Mouse (Mus musculus) heart, postnatal 10 days (tissue): ENCODE measurements at regions not wholly inside any gene's neighbourhood (a gene's known extent, or its start where the extent isn't known, plus 50 kb on each side); places are given as distances from the start of the nearest gene placed in this dataset.

Source experiments
- DNase-seq, 2 experiments: peaks; one replicate each; pipeline ENCODE4 v3.0.0; 2021
- intact Hi-C: fragments of 180-260 bp; cut with DNase I; formaldehyde crosslinking; loops from one replicate; pipeline ENCODE4 v1.15.1; 2025

DNA sequence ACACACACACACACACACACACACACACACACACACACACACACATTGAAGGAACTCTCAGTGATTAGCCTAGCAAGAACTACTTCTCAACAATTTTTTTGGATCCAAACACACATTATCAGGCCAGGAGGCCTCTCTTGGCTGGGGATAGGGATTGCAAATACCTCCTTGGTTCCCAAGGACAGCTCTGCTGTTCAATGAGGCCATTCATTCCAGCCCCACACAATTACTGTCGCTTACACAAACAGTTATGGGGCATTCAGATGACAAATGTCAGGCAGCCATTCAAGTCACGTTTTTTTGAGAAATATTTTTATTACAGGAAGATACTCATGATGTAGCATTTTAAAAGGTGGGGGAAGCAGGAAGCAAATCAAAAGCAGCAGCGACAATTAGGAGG, 540.1 kb downstream of the Dhx35 start:
- intact Hi-C loops = no loop called here
- peak; percentile 18 to 31 for DNase-seq

DNA sequence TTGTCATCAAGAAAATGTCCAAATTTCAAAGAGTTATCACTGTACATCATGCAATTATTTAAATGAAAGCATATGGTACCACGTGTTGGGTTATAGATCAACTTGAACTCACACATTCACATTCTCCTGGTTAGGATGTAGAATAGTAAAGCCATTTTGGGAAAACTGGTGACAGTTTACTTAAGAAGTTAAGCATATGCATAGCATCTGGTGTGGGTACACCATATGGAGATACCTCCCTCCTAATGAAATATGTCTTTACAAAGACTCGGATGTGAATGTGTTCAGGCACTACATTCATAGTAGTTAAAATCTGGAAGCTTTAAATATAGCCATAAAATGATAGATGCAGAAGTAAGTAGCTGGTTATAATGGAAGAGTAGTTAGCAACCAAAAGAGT, 542.0 kb downstream of the Dhx35 start:
- intact Hi-C loops = no loop called here
- DNase-seq = no peak

DNA sequence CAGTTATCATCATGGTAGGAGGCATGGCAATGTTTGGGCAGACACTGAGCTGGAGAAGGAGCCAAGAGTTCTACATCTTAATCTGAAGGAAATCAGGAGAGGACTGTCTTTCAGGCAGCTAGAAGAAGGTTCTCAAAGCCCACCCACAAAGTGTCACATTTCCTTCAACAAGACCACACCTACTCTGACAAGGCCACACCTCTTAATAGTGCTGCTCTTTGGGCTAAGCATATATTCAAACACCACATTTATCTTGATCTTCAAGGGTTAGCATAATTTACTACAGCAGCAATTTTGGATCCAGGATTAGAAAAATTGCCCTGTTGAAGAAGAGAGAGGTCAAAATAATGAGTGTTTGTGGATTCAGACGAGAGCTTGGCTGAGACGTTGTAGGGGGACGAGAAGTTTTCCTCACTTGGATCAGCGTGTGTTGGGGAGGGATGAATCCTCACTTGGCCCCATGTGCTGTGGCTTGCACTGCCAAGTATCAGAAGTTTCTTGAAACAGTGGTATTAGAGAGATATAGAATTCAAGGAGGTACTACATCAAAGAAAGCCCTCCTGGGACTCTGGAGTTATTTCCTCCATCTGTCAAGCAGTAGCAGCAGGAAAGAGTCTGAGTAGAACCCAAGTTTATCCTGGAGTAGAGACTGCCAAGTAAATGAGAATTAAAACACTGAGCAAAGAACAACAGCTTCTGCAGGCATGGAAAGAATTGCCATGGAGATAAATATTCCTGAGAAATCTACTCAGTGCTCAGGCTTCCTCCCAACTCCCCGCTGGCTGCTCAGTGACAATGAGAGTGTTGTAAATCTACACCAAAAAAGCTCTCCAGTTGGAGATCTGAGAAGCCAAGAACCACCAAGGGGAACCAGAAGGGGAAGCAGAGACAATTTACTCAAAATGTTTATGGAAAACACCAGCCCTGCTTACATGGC, 549.3 kb downstream of the Dhx35 start:
- DNase-seq = peak; percentile 23 to 24
- intact Hi-C loops = no loop called here

DNA sequence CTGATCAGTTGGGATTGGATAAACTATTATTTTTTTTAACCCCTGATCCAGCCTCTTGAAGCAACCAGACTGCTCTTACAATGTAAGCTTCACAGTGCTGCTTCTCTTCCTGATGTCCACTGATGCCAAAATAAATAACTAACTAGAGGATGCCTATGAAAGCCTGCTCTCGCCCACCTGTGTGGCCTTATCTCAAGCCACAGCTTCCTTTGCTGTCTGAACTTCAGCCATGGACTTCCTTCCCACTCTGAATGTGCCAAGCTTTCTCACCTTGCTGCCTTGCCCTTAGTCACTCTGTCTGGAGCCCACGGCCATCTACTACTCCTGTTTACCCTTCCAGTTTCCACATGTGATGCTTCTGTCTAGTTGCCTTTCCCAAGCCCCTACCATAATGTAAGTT, 559.6 kb downstream of the Dhx35 start:
- peak in 1 of 2 experiments; percentile 13 for DNase-seq

DNA sequence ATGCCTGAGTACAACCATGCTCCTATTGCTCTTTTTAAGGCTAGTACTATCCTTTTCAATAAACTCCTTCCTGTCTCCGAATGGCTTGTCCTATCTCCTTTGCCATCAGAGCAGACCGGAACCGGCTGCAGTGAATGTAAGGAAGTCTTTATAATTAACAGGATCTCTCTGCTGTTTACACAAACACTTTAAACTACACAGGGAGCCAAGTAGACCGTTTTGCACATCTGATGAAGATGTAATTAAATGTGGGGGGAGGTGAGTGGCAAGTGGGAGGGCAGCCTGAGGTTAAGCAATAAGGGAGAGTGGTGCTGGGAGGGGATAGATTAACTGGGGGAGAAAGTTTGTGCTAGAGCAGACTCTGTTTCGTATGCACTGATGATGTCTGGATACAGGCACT, 561.9 kb downstream of the Dhx35 start:
- intact Hi-C loops = loop anchor here (10.0 kb wide), 2 partner anchors 138 to 168 kb away; no protein-coding TSS in a partner anchor
- peak; percentile 13 to 14 for DNase-seq

More for the DNA sequence above, 559.6 kb downstream of the Dhx35 start:
- intact Hi-C loops = loop anchor here (10.0 kb wide), 2 partner anchors 141 to 171 kb away; no protein-coding TSS in a partner anchor

DNA sequence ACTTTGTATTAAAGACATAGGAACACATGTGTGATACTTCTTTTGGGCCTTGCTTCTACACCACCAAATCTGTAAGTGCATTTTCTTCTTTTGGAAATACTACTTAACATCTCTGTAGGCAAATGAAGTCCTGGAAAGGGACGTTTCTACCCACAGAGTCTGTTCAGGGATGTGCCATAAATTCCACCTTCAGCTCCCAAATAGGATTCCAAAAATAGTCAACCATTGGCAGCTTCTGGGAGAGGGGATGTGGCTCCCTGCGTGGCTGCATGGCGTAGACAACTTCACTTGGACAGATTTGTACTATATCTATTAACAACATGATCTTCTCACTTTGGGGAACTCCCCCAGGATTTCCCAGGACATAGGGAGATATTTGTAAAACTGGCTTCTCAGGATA, 566.8 kb downstream of the Dhx35 start:
- intact Hi-C loops = no loop called here
- DNase-seq = no peak

DNA sequence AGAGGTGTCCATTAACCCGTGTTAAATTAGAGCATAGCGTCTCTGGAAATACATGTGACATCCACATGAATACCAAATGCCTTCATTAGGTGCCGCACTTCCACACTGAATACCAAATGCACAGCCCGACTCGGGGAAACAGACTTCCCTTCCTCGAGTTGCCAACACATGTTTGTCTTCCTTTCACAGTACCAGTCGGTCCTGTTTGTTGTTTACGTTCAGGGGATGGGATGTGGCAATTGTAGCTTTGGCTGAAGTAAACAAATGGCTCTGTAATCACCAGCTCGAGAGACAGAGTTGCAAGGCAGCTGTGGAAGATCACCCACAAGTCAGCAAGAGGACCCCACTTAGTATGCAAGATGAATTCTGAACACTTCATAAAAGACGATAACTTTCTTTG, 598.3 kb downstream of the Dhx35 start:
- intact Hi-C loops = no loop called here
- no peak for DNase-seq

DNA sequence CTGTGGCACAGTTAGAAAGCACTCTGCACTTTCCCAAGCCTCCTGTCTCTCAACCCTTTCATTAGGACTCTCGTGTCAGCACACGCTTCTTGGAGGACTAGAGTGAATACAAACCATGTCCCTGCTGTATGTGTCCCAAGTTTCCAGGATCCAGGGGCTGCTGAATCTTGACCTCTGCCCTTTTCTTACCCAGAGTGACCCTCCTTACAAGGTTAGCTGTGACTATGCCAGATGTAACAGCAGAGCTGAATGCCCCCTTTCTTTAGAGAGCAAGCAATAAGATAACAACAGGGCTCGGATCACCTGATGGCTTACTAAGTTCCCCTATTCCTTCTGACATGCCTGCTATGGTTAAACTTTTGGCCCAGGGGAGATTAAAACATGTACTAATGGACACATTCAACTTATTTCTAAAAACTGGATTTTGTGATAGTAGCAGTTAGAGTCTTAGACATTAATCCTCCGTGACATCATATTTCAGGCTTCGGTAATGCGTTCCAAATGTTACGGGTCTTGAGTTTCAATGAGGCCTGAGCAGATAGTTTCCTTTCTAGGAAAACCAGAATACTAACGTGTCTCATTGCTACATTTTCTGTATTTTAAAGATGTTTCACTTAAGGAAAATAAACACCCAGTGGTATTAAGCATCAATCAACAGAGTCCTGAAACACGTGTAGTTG, 607.0 kb downstream of the Dhx35 start:
- no peak for DNase-seq
- intact Hi-C loops = no loop called here

DNA sequence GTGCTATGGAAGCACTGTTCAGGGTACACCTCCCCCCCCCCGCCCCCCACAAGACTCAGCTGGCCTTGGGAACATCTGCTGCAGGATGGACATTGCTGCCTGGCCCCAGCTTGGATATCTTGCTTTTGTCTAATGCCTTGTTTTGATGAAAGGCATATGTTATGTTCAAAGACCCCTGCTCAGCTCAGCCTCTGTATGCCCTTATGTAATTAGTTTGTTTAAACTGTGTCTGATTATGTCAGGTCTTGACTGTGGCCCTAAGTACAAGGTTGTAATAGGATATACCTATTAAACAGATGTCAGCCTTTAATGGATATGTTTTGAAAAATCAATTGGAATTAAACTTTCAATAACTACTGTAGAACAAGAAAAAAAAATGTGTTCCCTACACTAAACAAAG, 610.3 kb downstream of the Dhx35 start:
- intact Hi-C loops = no loop called here

DNA sequence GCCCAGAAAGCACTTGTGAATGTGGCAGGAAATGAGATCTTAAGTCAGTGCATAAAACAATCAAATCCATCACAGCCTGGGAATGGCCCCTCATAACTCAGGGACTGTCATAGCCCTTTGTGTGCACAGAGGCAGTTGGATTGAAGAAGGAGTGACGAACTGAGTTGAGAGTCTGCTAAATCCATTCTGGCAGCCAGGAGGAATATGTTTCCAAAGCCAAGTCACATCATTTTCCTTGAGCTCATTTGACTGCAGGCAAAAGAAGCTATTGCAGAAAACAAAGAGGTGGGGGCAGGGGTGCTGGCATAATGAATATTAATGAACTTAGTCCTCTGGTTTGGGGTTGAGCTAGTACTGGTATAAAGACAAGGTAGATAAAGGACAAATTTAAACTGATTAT, 620.0 kb downstream of the Dhx35 start:
- peak; percentile 24 to 27 for DNase-seq
- intact Hi-C loops = loop anchor here (5.0 kb wide), 1 partner anchor 953 kb away; the partner anchor contains the start of gene Mafb

More for the DNA sequence above, 610.3 kb downstream of the Dhx35 start:
- DNase-seq = no peak

DNA sequence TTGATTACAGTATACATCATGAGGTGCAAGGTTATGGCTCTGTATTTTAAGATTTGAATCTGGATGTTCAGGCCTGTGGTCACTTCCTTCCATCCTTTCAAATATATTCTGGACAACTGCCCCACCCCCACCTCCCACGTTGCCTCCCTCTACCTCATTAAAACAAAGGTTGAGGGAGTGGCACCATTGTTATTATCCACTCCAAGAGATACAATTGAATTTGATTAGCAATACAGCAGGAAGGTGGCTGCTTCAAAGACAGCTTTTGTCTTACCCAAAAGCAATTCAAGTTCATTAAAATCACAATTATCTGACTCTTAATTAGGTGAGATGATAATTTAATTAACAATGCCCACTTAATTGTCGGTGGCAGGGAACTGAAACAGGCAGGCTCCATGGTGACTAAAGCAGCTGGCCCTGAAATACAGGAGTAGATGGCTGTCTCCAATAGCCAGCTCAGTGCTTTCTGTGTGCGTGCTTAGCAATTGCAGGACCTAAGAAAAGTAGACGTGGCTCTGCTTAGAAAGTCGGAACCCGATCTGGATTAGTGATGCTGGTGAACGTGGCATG, 623.8 kb downstream of the Dhx35 start:
- DNase-seq = no peak
- intact Hi-C loops = no loop called here

DNA sequence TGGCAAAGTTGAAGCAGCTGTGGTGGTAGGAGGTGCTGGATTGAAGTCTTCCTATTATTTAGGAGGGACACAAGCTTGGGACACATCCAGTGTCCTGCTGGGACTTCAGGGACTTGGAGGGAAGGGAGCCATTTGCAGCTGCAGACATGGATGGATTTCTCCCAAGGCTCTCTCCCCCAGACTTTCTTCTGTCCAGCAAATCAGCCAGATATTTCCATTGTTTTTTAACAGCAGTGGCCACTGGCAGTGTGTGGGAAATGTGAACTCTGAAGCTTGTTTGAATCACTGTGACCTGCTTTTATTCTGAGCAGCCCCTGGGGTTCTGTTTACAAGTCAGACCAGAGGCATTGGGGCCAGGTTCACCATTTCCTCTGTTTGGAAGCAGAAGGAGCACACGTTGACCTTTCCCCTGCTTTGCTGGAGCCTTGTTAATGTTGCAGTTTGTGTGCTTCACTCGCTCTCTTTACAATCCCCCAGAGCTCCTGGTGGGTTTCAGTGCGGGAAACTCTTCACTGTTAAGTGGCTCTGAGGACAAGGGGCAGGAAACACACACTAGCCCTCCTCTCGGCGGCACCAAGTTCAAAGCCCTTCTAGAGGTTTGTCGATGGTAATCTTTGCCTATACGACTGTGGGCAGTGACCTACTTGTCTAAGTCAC, 627.8 kb downstream of the Dhx35 start:
- intact Hi-C loops = no loop called here
- peak; percentile 59 to 65 for DNase-seq

DNA sequence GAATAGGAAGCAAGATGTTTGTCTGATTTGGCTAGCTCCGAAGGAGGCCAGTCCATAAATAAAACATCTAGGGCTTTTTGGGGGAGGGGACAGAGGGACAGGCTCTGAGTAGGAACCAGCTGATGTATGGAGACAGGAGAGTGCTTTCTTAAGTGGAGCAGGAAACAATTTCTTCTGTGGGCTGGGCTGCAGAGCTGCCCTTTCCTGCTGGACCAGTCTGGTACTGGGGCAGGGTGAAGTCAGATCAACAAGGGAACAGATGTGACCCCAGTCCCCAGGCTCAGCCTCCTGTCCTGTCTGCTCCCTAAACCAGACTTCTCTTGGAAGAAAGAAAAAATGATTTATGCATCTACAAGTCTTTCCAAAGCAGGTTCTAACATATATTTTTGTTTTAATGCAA, 633.6 kb downstream of the Dhx35 start:
- intact Hi-C loops = no loop called here
- no peak for DNase-seq

DNA sequence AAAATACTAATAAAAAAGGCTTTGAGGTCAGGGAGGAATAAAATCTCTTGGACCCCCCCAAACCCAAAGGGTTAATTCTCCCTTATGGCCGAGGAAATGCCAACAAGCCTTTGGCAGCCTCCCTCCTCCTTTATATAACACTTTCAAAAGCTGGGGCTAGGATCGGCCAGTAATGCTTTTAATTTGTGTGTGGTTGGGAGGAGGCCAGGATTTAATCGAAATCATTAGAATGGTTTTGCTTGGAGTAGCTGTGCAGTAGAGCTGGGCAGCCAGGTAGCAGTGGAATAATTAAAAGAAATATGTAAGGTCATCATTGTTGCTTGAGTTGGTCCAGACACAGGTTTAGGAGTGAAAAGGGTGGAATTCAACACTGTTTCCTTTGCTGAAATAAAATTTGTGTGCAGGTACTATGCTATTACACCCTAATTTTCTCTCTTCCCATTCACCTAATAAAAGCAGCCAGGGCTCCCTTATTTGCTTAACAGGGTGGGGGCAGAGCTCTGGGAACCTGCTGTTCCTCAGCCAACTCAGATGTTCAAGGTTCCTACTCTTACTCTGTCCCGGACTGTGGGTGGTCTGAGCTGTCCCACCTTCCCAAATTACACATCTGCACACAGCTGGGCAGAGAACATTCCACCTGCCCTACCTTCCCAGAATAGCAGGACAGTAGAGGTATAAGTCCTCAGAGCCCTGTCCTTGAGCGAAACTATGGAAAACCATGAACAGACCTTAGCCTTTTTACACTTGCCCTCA, 636.1 kb downstream of the Dhx35 start:
- intact Hi-C loops = no loop called here
- no peak for DNase-seq

DNA sequence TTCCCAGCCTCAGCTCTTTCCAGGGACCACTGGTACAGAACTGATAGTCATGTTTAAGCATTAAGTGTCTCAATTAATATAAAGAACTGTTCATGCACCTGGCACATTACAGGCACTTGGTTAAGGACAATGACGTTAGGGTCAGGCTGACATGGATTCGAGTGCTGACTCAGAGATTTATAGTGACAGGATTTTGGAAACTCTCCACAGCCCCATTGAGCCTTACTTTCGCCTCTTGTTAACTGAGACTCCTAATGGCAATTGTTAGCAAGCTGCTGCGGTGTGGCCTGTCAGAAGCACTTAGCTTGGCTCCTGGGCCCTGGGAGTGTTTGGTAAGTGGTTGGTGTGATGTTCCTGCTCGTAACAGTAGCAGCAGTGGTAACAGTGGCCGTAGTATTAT, 644.4 kb downstream of the Dhx35 start:
- DNase-seq = no peak
- intact Hi-C loops = no loop called here

DNA sequence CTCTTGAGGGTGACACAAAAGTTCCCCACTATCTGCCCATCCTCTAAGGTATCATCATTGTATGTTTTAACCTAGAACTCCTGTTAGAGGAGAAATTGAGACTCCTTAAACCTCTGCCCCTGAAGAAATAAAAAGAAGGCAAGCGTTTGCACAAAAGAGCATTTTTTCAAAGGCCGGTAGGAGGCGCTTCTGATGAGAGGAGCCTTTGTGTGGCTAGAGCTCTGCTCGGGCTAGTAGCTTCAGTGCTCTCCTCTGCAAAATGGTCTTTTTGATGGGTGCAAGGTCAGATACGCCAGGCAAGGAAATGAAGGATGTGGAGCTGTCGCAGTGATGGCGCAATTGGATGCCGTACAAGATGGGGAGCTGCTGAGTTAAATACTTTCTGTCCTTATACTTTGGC, 649.0 kb downstream of the Dhx35 start:
- intact Hi-C loops = no loop called here
- DNase-seq = peak; percentile 29 to 40

DNA sequence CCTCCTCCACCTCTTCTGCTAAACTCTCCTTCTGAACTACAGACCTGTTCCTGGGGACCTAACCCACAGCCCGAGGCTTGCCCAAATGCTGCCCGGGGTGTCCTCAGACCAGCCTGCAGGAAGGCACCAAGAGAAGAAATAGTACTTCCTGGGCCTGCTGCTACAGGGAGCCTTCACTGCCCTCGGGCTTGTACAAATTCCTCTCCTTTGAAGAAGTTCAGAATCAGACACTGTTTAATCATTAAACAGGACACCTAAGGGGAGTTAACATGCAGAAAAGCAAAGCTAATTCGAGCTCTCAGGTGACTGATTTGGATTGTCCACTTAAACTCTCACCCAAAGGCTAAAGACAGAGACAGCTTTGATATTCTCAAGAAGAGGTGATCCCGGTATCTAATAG, 651.8 kb downstream of the Dhx35 start:
- DNase-seq = no peak
- intact Hi-C loops = no loop called here

DNA sequence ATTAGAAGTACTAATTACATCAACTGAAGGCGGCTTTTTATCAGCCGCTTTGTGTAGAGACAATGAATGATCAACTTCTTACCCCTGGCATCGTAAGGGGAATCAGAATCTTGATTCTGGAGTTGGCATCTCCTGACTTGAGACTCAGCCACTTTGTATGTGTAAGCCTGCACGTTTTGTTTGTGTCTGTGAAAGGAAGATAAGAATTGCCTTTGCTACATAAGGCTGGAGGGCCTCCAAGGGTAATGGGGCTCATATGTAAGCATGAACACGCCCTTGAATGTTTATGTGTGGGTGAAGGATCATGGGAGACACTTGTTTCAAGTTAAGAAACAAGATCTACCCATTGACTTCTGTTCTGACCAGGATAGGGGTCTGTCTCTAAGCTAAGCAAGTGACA, 652.3 kb downstream of the Dhx35 start:
- DNase-seq = no peak
- intact Hi-C loops = no loop called here

DNA sequence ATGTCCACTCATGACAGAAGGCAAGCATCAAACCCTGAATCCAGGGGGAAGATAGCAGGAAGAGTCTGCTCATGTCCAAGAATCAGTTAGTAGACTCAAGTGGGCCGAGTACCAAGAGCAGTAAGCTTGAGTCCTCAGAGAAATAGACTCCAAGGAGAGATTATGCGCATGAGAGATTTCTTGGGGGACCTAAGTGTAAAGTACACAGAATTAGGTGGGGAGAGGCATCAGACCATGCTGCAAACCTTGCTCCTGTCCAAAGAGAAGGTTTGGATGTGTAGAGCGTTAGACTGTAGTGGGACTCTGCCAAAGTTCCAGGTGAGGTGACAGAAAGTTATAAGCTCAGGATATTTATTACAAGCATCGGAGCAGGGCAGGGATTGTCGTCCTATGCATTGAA, 654.4 kb downstream of the Dhx35 start:
- intact Hi-C loops = no loop called here
- DNase-seq = no peak

DNA sequence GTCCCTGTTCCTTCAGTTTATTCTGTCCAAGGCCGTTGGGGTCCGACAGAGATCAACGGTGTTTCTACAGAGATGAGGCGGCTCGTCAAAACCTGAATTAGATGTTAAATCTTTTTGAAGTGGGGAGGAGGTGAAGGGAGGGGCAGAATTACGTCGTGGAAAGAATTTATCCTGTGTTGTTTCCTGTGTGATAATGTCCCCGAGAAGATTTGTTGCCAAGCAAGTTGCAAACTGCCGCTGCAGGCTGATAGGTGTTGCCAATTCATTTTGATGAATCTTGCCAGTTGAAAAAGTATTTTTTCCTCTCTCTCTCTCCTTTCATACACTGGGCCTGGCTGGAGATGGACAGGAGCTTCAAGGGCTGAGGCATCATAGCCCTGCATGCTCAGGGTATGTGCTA, 656.8 kb downstream of the Dhx35 start:
- intact Hi-C loops = no loop called here
- peak in 1 of 2 experiments; percentile 4 for DNase-seq
